Mouse (Mus musculus): Measurements from ENCODE around the gene Dctn2. TPM values are rescaled to one million over a fixed set of nuclear protein-coding genes. Genes with fewer than 3 reads are reported as not detected.

Gene Dctn2
- total RNA-seq, 1 experiment from 2014 or later = 85.8 TPM

DNA sequence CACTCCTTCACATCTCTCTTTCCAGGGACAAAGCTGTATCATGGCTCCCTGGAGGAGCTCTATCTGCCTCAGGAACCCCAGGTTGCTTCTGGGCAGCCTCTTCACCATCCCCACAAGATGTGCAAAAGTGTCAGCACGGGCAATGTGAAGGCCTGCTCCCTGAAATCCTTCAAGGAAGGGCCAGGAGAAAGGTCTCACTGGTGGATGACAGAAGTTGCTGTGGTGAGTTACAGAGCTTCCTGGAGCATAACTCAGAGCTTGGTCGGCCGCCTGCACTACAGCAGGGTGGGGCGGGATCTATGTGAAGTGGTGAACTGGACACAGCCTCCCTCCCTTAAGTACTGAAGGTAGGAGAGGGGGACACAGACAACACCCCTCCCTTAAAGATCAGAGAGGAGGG lies 56.5 kb downstream of the Dctn2 start:
- no peak for ATAC-seq (replicated peaks in 1 of 2; ENCODE audit: insufficient read depth in 1 of 2, low FRiP score in 2 of 2, low TSS enrichment in 1 of 2, low read depth in 1 of 2, poor library complexity in 2 of 2, severe bottlenecking in 2 of 2)

DNA sequence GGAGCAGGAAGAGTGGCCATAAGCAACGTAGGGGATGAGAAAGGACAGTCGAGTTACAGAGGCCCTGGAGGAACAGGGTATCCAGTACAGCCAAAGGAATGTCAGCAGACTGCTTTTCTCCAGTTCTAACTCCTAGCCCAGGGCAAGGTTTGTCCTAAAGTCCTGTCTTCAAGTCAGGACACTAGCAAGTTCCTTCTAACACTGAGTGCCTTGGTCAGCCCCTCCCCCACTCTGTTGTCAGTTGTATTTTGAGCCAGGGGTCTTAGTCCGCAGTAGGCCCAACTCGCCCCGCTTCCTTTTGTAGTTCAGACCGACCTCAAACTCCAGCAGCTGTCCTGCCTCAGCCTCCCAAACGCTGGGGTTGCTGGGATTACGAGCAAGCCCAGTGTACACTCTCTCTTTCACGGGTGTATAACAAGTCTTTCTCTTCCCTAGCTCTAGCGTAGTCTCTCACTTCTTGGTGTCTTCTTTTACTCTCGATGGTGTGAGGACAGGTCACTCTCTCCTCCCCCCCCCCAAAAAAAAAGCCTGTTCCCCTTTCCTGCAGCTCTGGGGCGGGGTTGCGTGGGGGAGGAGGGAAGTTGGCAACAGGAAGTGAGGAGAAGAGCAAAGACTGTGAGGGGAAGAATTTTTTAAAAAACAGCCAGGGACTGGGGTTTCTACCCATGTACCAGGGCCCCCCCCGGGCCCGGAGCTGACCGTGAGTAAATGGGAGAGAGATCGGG lies 57.1 kb downstream of the Dctn2 start:
- ATAC-seq (replicated peaks in 1 of 2; ENCODE audit: insufficient read depth in 1 of 2, low FRiP score in 2 of 2, low TSS enrichment in 1 of 2, low read depth in 1 of 2, poor library complexity in 2 of 2, severe bottlenecking in 2 of 2) = peak; percentile 23 to 57; a peak in 2 of 4 replicates

DNA sequence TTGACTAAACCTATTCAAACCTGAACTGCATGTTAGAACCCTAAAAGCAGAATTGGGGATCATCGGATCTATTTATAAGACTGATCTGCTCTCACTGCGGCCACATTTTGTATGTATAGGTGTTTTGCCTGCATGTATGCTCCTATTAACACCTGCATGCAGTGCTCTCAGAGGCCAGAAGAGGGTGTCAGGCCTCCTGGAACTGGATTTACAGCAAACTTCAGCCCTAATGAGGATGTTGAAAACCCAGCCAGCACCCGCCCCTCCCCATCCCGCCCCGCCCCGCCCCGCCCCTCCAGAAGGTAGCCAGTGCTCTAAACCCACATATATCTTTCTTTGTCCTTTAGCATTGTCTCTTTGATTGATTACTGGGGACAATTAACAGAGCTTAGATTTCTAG lies 58.3 kb downstream of the Dctn2 start:
- peak; percentile 68 to 84 for ATAC-seq (replicated peaks in 1 of 2; ENCODE audit: insufficient read depth in 1 of 2, low FRiP score in 2 of 2, low TSS enrichment in 1 of 2, low read depth in 1 of 2, poor library complexity in 2 of 2, severe bottlenecking in 2 of 2)

DNA sequence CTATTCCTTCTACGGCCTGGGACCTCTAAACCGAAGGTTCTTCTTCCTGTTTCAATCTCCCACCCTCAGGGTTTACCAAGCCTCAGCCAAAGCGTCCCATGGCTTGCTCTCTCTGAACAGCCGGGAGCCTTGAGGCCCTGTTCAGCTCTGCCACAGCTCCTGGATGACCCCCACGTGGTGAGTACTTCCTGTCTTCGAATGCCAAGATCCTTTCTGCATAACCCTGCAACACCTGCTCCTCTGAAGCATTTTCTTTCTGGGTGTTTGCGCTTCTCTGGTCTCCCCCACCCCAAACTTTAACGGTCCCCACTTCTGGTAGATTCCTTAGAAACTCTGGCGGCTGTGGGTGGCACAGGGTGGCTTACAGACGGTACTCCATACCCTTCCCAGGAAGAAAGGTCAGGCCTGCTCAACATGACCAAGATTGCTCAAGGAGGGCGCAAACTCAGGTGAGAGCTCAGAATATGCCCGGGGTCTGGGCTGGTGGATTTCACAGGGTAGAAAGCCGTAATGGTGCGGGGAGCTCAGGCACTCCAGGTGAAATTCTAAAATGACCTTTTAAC lies 59.4 kb downstream of the Dctn2 start:
- 0 out of 4 replicates have a peak, but pooled peaks of 1 of the 2 experiments have one; percentile 9 for ATAC-seq (replicated peaks in 1 of 2; ENCODE audit: insufficient read depth in 1 of 2, low FRiP score in 2 of 2, low TSS enrichment in 1 of 2, low read depth in 1 of 2, poor library complexity in 2 of 2, severe bottlenecking in 2 of 2)

DNA sequence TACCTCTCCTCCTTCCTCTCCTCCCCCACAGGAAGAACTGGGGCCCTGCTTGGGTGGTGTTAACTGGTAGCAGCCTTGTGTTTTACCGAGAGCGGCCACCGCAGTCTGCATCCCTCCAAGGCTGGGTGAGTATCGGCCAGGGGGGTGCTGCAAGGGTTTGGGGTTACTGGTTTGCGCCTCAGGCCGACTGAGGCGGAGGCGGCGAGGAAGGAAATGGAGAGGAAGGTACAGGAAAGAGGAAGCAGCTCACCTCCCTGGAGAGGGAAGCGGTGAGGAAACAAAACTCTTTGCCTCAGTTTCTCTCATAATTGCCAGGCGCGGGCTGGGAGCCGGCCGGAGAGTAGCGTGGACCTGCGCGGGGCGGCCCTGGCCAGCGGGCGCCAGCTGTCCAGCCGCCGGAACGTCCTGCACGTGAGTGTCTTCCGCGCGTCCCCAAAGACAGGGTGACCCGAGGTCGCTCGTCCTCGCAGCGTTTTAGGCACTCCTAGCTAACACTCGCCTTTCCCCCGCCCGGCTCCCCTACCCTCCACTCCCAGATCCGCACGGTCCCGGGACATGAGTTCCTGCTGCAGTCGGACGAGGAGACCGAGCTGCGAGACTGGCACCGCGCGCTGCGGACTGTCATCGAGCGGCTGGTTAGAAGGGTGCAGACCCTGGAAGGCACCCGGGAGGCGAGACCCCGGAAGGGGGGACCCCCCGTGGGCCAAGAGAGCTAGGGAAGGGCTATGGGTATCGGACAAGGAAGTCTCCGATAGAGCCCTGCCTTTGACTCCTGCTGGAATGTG lies 60.0 kb downstream of the Dctn2 start:
- ATAC-seq (replicated peaks in 1 of 2; ENCODE audit: insufficient read depth in 1 of 2, low FRiP score in 2 of 2, low TSS enrichment in 1 of 2, low read depth in 1 of 2, poor library complexity in 2 of 2, severe bottlenecking in 2 of 2) = peak; percentile 15 to 23; a peak in 3 of 4 replicates

DNA sequence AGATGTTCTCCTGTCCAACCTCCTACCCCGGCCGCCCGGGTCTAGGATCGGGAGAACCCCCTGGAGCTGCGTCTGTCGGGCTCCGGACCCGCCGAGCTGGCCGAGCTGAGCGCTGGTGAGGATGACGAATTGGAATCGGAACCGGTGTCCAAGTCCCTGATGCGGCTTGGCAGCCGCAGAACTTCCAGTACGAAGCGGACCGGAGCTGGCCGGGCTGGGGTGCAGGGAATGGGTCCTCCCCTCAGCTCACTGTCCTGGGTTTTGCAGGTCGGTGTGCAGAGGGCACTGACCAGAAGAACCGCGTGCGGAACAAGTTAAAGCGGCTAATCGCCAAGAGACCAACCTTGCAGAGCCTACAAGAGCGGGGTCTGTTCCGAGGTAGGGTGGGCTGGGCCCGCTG lies 60.7 kb downstream of the Dctn2 start:
- no peak for ATAC-seq (replicated peaks in 1 of 2; ENCODE audit: insufficient read depth in 1 of 2, low FRiP score in 2 of 2, low TSS enrichment in 1 of 2, low read depth in 1 of 2, poor library complexity in 2 of 2, severe bottlenecking in 2 of 2)

DNA sequence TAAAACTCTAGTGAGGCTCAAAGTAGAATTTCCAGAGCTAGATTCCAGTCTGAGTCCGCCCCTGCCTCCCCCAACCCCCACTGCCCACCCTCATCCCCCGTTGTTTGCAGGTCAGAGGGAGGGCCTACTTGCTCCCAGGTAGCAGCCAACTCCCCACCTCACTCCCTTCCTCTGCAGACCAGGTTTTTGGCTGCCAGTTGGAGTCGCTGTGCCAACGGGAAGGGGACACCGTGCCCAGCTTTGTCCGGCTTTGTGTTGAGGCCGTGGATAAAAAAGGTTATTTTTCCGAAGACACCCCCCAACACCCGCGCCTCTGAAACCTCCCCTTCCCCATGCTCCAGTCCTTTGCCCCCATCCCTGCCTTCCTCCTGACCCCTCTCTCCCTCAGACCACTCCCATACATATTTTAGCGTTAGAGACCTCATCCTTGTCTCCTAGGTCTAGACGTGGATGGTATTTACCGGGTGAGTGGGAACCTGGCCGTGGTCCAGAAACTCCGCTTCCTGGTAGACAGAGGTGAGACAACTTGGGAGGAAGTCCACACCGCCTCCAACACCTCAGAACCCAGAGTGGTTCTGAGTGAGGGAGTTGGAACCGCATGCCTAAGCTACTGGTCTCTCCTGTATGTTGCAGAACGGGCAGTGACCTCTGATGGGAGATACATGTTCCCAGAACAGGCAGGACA lies 61.4 kb downstream of the Dctn2 start:
- ATAC-seq (replicated peaks in 1 of 2; ENCODE audit: insufficient read depth in 1 of 2, low FRiP score in 2 of 2, low TSS enrichment in 1 of 2, low read depth in 1 of 2, poor library complexity in 2 of 2, severe bottlenecking in 2 of 2) = no peak

DNA sequence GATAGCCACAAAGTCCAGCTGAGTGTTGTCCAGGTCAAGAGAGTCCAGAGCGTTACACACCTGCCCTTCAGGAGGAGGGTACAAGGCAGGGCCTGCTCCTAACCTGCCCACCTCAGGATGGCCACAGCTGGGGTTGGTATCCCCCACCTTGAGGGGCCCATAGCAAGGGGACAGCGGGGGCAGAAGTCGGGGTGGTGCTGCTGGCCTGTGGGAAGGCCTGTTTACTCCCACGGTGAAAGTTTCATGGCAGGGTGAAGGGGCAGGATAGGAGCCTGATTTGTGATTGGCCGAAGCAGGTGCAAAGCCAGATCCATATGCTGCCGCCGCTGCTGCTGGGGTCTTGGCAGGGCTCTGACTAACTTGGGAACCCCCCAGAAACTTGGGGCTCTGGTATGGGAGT lies 64.0 kb downstream of the Dctn2 start:
- ATAC-seq (replicated peaks in 1 of 2; ENCODE audit: insufficient read depth in 1 of 2, low FRiP score in 2 of 2, low TSS enrichment in 1 of 2, low read depth in 1 of 2, poor library complexity in 2 of 2, severe bottlenecking in 2 of 2) = no peak

Other genes starting within 250 kb of the Dctn2 start
- 23.6 and 35.5 TPM in 2 replicates for gene Tsfm, start 235.5 kb upstream of the Dctn2 start, total RNA-seq (2017)
- 16.5 and 19.4 TPM in 2 replicates for gene Mettl1, start 225.0 kb upstream of the Dctn2 start, total RNA-seq (2017)
- gene Eef1akmt3, start 224.9 kb upstream of the Dctn2 start, total RNA-seq (2017) = not detected in 2 replicates
- 0.25 TPM in 1 of 2 replicates, not detected in the other for gene Cyp27b1, start 218.1 kb upstream of the Dctn2 start, total RNA-seq (2017)
- 0.89 and 2.2 TPM in 2 replicates for gene March9, start 206.2 kb upstream of the Dctn2 start, total RNA-seq (2017)
- 483 and 646 TPM in 2 replicates for gene Cdk4, start 202.8 kb upstream of the Dctn2 start, total RNA-seq (2017)
- 54.5 and 56.6 TPM in 2 replicates for gene Tspan31, start 196.1 kb upstream of the Dctn2 start, total RNA-seq (2017)
- 59.3 and 89.6 TPM in 2 replicates for gene Agap2, start 191.1 kb upstream of the Dctn2 start, total RNA-seq (2017)
- 157 and 201 TPM in 2 replicates for gene Os9, start 145.2 kb upstream of the Dctn2 start, total RNA-seq (2017)
- gene B4galnt1, start 101.1 kb upstream of the Dctn2 start, total RNA-seq (2017) = 43.3 and 48.6 TPM in 2 replicates
- 0.30 and 0.50 TPM in 2 replicates for gene Slc26a10, start 85.7 kb upstream of the Dctn2 start, total RNA-seq (2017)
- gene Arhgef25, start 76.3 kb upstream of the Dctn2 start, total RNA-seq (2017) = 8.7 and 18.4 TPM in 2 replicates
- gene Dtx3, start 70.6 kb upstream of the Dctn2 start, total RNA-seq (2017) = 56.2 and 56.8 TPM in 2 replicates
- gene Pip4k2c, start 54.8 kb upstream of the Dctn2 start, total RNA-seq (2017) = 14.8 and 19.7 TPM in 2 replicates
- 0.94 and 1.5 TPM in 2 replicates for gene Kif5a, start 3.0 kb upstream of the Dctn2 start, total RNA-seq (2017)
- 5.9 and 6.3 TPM in 2 replicates for gene Mbd6, start 22.6 kb downstream of the Dctn2 start, total RNA-seq (2017)
- 104 and 211 TPM in 2 replicates for gene Mars, start 45.4 kb downstream of the Dctn2 start, total RNA-seq (2017)
- 29.5 and 43.7 TPM in 2 replicates for gene Arhgap9, start 55.6 kb downstream of the Dctn2 start, total RNA-seq (2017)
- not detected in 2 replicates for gene Gli1, start 75.6 kb downstream of the Dctn2 start, total RNA-seq (2017)
- 0.13 TPM in 1 of 2 replicates, not detected in the other for gene Inhbe, start 88.0 kb downstream of the Dctn2 start, total RNA-seq (2017)
- gene Inhbc, start 104.1 kb downstream of the Dctn2 start, total RNA-seq (2017) = not detected in 2 replicates
- gene R3hdm2, start 114.0 kb downstream of the Dctn2 start, total RNA-seq (2017) = 41.3 and 73.9 TPM in 2 replicates
- 1.6 TPM in 1 of 2 replicates, not detected in the other for gene Stac3, start 235.3 kb downstream of the Dctn2 start, total RNA-seq (2017)
- not detected in 2 replicates for gene Ndufa4l2, start 248.6 kb downstream of the Dctn2 start, total RNA-seq (2017)

Data from hematopoietic stem cell, adult 5-6 weeks (primary cell).